Mouse (Mus musculus) adrenal gland, postnatal 10 days (tissue): ENCODE measurements at regions not wholly inside any gene's neighbourhood (a gene's known extent, or its start where the extent isn't known, plus 50 kb on each side); places are given as distances from the start of the nearest gene placed in this dataset.
"Not testable (repeated sequence)": the region's sequence is repeated elsewhere in the genome, so short reads cannot be mapped to it uniquely, and the experiment has no call there.

Experiments
- DNase-seq: peaks from one replicate; pipeline ENCODE4 v3.0.0; 2021; ENCODE audit warnings: mixed read lengths

- no peak for DNase-seq
These were observed 103.7 kb upstream of the Arhgap42 start for GRCm38 (mm10) chr9:9342456-9343185.

GRCm38 (mm10) chr9:9318624-9319023 lies 79.7 kb upstream of the Arhgap42 start:
- DNase-seq, result no peak

- no peak for DNase-seq
These were observed 77.1 kb upstream of the Arhgap42 start for GRCm38 (mm10) chr9:9316021-9316420.

GRCm38 (mm10) chr9:9312274-9312673 lies 73.4 kb upstream of the Arhgap42 start:
- DNase-seq, result no peak

- no peak for DNase-seq
These were observed 72.8 kb upstream of the Arhgap42 start for GRCm38 (mm10) chr9:9311627-9312265.

GRCm38 (mm10) chr9:9311040-9311583 lies 72.2 kb upstream of the Arhgap42 start:
- DNase-seq, result not testable (repeated sequence)

- no peak for DNase-seq
These were observed 51.9 kb upstream of the Arhgap42 start for GRCm38 (mm10) chr9:9290767-9291166.

- DNase-seq, result no peak
These were observed 50.7 kb upstream of the Arhgap42 start for GRCm38 (mm10) chr9:9289570-9289969.
